Mouse (Mus musculus) ZHBTc4 (cell line): ENCODE data around the gene Lilra6.
"Not testable (repeated sequence)": the region's sequence is repeated elsewhere in the genome, so short reads cannot be mapped to it uniquely, and the experiment has no call there.

Experiments
- DNase-seq: peaks from one replicate; pipeline ENCODE4 v3.0.0-alpha.2; 2011; ENCODE audit warnings: low read depth, low spot score

Lilra6 gene

DNA sequence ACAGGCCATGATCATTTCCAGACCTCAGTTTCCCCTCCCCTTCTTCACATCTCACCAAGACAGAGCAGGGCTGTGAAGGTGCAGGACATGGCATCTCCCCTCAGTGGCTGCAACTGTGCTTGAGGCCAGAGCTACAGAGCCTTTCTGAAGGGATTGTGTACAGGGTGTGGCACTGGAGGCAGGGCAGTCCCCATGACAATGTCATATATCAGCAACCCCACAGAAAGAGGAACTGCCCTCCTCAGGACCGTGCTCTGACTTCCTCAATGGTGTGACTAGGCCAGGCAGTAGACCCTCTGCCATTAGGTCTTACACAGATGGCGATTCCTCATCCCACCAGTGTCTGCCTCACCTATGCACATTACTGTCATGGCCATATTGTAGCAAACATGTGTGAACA, at the start of gene Lilra6:
TSS of gene Lilra6 (minus strand) at position 117 of the 400 bp plus-strand sequence.
- DNase-seq: not testable (repeated sequence)

DNA sequence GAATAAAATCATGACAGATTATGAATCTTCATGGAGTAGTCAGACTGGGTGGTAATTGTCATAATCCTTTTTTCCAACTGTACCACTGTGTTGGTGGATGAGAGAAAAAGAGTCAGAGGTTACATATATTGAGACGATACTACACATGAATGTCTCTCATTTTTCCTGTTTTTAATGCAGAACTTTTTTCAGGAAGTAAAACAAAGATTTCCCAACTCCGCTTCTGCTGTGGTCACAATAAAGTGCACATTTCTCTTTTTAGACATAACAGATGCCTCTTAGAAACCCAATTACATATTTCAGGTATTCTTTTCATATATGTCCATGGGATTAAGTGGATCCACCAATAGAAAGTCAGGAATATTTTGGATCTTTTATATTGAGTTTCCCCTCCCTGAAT, 46.7 kb upstream of the Lilra6 start:
- no peak for DNase-seq

DNA sequence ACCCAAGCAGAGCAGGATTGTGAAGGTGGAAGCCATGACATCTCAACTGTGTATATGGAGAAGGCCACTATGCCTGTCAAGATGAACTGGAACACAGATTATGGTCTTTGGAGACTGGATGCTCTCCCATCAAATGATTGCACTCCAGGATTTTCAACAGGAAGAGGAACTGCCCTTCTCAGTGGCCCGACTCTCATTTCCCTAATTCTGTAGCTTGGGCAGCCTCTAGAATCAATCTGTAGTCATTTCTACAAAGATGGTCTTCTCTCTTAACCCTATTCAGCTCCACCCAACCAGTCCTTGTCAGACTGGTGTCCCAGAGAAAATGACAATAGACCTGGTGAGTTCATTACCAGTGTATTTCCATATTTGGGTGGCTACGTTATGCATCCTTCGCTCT, 42.1 kb upstream of the Lilra6 start:
- DNase-seq: no peak

DNA sequence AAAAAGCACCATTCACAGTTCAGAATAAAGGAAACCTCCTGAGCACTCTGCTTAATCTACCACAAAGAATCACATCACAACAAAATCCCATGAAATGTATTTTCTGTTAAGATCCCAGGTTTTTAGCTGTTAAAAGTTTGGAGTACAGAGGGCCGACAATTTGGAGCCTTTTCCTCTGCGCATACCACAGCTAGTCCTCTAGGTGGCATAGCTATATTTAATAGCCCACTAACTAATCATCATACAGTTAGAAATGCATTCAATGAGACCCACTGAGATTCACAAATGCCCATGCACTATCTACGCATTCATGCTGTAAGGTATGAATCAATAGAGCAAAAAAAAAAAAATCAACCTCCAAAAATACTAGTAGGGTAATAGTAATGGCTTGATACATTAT, 33.9 kb upstream of the Lilra6 start:
- no peak for DNase-seq

DNA sequence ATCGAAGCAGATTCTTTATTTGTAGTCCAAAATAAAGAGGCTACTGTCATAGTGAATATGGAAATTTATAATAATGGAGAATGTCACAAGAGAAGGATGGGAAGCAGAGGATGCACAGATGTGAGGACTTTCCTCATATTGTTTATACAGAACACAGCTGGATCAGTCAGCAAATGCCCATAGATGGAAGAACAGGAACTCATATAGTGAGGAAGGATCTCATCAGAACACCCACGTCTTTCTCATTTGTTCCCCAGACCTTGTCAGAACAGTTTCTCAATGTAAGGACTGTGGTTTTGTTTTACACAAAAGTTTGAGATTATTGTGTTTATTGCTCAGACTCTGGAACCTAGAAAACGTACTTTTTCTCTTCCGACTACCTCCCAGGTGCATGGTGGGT, 32.9 kb upstream of the Lilra6 start:
- DNase-seq: no peak

DNA sequence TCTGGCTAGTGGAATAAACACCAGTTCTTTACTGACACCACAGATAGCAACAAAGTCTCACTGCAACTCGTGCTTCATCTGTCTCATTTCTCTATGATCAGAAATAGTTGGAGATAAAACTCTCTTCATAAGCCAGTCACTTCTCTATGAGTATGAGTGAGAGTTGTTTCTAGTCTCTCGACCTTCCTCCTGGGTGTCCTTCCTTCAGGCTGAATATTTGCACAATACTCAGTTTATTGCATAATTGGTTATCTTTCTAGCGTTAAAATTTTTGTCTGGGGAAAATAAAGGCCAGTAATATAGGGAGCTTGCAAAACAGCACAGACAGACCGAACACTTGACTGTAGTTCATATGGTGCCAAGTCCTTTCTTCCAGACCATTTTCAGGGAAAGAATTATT, 30.8 kb upstream of the Lilra6 start:
- no peak for DNase-seq

DNA sequence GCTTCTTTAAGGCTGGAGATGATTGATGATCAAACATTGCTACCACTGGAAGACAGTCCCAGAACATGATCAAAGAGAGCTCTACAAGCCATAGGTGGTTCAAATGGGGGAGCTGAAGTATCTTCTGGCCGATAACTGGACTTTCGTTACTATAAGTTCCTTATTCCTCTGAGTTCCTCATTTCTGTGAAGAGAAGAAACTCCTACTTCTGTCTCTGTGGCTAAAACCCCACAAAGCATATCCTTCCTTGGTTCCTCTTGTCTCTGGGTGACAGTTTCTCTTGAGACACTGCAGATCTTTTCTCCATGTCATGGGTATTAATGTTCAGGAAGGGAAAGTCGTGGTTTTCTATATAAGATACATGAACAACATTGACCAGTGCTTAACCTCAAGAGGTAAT, 25.6 kb upstream of the Lilra6 start:
- DNase-seq: no peak

DNA sequence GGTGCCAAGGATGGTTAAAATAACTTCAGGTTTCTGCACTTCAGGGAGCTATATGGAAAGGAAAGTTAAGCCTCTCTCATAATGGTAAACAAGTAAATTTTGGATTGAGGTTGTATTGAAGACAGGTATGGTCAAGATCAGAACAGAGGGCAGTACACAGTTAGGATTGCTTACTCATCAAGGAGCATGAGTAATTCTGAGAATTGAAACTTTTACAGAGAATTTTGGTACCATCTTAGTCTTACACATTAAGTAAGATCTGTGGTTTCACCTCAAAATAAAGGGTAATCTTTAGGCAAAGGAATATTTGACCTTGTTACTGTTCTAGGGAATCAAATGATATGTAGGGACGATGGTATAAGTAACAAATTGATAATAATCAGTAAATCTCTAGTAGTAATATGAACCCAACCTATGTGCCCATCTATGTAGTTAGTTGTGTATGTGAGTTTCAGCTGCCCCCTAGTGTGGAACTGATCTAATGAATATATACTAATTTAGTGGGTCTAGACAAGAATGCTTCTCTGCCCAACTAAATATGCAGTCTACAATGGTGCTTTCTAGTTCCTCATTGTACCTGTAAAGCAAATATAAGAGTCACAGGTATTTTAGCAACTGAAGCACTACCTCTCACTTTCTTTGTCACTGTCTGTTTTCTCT, 24.7 kb upstream of the Lilra6 start:
- DNase-seq: no peak

DNA sequence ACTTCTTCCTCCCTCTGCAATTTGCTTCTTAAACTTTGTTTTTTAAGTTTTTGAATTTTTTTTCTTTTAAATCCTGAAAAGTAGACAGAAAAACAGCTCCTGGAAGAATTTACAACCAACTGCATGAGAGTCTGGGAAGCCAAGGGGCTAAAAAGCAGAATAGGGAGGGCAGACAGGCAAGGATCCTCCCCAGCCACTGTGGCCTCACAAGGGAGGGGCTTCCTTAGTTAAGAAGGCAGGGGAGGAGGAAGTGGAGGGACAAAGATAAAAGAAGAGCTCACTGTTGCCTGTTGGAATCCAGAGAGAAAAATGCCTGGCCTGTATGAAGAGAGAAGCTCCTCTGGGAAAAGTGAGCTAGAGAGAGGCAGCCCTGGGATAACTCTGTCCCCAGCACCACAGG, 20.2 kb upstream of the Lilra6 start:
- peak; percentile 17 for DNase-seq

DNA sequence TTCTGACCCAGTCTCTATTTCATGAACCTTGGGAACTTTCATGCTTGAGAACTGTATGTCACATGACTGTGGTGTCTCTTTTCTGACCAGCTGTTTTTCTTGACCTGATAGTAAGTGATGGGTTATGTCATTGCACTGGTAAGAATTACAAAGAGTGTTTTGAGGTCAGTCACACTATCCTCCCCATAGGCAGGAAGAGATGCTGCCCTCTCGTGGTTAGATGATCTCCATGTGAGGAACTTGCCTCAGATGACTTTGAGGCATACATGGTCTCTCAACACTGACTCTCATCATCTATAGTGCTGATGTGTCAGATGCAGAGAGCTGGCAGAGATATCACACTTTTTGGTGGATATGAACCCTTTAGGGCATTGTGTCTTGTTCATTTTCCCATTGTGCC, 11.6 kb downstream of the Lilra6 start:
- peak; percentile 53 for DNase-seq

DNA sequence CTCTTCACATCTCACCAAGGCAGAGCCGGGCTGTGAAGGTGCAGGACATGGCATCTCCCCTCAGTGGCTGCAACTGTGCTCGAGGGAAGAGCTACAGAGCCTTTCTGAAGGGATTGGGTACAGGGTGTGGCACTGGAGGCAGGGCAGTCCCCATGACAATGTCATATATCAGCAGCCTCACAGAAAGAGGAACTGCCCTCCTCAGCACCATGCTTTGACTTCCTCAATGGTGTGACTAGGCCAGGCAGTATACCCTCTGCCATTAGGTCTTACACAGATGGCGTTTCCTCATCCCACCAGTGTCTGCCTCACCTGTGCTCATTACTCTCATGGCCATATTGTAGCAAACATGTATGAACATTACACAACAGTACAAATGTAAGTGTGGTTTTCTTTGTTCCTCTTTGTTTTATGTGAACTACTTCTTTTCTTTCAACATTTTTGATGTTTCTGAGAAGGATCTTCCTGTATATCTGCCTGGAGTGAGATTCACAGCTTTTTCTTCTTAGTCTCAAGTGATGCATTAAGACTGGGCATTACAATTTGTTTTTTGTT, 17.2 kb downstream of the Lilra6 start, which contains the start of gene Gm14548:
TSS of gene Gm14548 (minus strand) at position 85 of the 555 bp plus-strand sequence.
- DNase-seq: not testable (repeated sequence)

DNA sequence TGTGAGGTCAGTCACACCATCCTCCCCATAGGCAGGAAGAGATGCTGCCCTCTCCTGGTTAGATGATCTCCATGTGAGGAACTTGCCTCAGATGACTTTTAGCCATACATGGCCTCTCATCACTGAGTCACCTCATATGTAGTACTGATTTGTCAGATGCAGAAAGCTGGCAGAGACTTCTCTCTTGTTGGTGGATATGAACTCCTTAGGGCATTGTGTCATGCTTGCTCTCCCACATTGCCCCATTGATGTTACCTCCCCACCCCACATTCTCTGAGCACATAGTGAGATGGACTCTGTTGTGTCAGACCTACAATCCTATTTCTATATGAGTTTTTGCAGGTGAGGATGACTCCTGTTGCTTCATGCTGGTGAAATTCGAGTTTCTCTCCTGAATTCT, 40.3 kb downstream of the Lilra6 start:
- DNase-seq: not testable (repeated sequence)
